Mouse (Mus musculus): ENCODE results near the gene Ptprn2.

- no peak for TF ChIP-seq CTCF (IDR thresholded peaks at IDR 0.05; ENCODE audit: borderline replicate concordance, insufficient read depth, low read depth, low read length)
- no peak for TF ChIP-seq POLR2A (IDR thresholded peaks at IDR 0.05; ENCODE audit: borderline replicate concordance, insufficient read depth, low read length)
Observed at GRCm38 (mm10) chr12:116594457-116594856, 108.9 kb downstream of the Ptprn2 start.
